Comparison of ENCODE assay signal across 8 mouse cellular contexts in the genomic region with DNA sequence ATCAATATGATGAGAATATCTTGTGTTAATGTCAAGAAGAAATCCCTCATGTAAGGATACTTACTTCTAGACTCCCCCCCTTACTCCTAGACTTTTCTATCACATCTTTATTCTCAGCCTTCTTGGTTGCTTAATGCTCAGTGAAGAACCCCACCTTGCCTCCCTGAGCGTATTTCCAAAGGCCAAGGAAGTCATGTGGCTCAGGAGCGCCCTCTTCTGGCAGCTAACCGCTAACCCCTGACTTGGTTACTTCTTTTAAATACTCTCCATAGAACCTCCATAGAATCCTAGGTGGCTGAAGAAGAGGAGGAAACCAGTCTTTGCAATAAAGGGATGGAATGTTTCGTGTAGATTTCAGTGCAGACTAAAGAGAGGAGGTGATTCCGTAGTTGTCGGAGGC.
A peak's percentile ranks its signal among the peaks of the same experiment; 100 is the strongest.
DNase-seq lines count a peak whose midpoint lies in the region; ATAC-seq and TF ChIP-seq lines count a peak whose summit lies in the region.

No protein-coding gene starts in this region.

- 0 out of 2 replicates have a peak, but pooled peaks have one; percentile 39 for ATAC-seq in heart, embryonic 16.5 days (replicated peaks; ENCODE audit: extremely low read depth, insufficient read depth, low FRiP score)
- ATAC-seq in liver, postnatal 0 days: peak; percentile 66
- peak; percentile 74 for ATAC-seq in neutrophil, adult 5-6 weeks (ENCODE audit: extremely low read depth, insufficient number of reproducible peaks, low FRiP score, poor library complexity, severe bottlenecking)

- no peak overlapping the region for H3K4me3 ChIP-seq in heart, embryonic 16.5 days (ENCODE audit: low read length)
- no peak overlapping the region for H3K4me3 ChIP-seq in liver, postnatal 0 days (ENCODE audit: low read depth, low read length)

- 32% methylated on average over 6 of the region's 6 CpGs for WGBS in heart, embryonic 16.5 days
- 38% methylated on average over 6 of the region's 6 CpGs for WGBS in liver, postnatal 0 days (ENCODE audit: insufficient replicate concordance)

- no peak overlapping the region for H3K27ac ChIP-seq in heart, embryonic 16.5 days (ENCODE audit: low read length)
- H3K27ac ChIP-seq in liver, postnatal 0 days (ENCODE audit: low read depth): no peak overlapping the region

- peak; percentile 92 for TF ChIP-seq CTCF in liver, postnatal 0 days (IDR thresholded peaks at IDR 0.05; ENCODE audit: low read depth)

- no peaks in the 10 kb centered on the region for H3K27me3 ChIP-seq in heart, embryonic 16.5 days (ENCODE audit: control insufficient read depth, insufficient read depth, low read length)
- no peaks in the 10 kb centered on the region for H3K27me3 ChIP-seq in liver, postnatal 0 days (ENCODE audit: insufficient read depth, low read length)

- H3K4me2 ChIP-seq in heart, embryonic 16.5 days (ENCODE audit: low read depth, low read length): no peak overlapping the region
- H3K4me2 ChIP-seq in liver, postnatal 0 days (ENCODE audit: low read depth, low read length): no peak overlapping the region

- no peak for TF ChIP-seq EP300 in liver, postnatal 0 days (IDR thresholded peaks at IDR 0.05; ENCODE audit: low read depth)

- no peak overlapping the region for H3K9ac ChIP-seq in heart, embryonic 16.5 days (ENCODE audit: low read length)
- no peak overlapping the region for H3K9ac ChIP-seq in liver, postnatal 0 days (replicated peaks)

- H3K4me1 ChIP-seq in heart, embryonic 16.5 days (ENCODE audit: control insufficient read depth, insufficient read depth, low read length): peaks cover 23% of the 10 kb centered on the region
- H3K4me1 ChIP-seq in liver, postnatal 0 days (ENCODE audit: insufficient read depth): peaks cover 12% of the 10 kb centered on the region; the same call in 1 of the 2 replicates

- H3K9me3 ChIP-seq in heart, embryonic 16.5 days (replicated peaks; ENCODE audit: control insufficient read depth, low read length): no peaks in the 10 kb centered on the region
- H3K9me3 ChIP-seq in liver, postnatal 0 days (ENCODE audit: low read length): no peaks in the 10 kb centered on the region

- H3K36me3 ChIP-seq in heart, embryonic 16.5 days (ENCODE audit: control insufficient read depth, insufficient read depth): 0 out of 2 replicates have a peak, but pooled peaks cover 3% of the 10 kb centered on the region
- H3K36me3 ChIP-seq in liver, postnatal 0 days (replicated peaks; ENCODE audit: insufficient read depth, low read length): peaks cover 3% of the 10 kb centered on the region; the same call in 1 of the 2 replicates

- peak; percentile 81 for DNase-seq in CD4-positive helper T cell, adult 2 months (ENCODE audit: low read depth, low spot score)
- peak; percentile 64 to 72 for DNase-seq in adrenal gland, adult 18-20 months (ENCODE audit: low spot score in 2 of 2)
- peak; percentile 91 for DNase-seq in embryo, embryonic 10 days (ENCODE audit: low spot score)
- peak; percentile 85 for DNase-seq in kidney, postnatal 10 days
- DNase-seq in liver, postnatal 0 days: peak; percentile 82
- DNase-seq in thymus, postnatal 25 days: peak; percentile 79
